Mouse (Mus musculus): Measurements from ENCODE around the gene Armc2. TPM values are rescaled to one million over a fixed set of nuclear protein-coding genes. Genes with fewer than 3 reads are reported as not detected.

Armc2 gene
- polyA plus RNA-seq (2015; fragmentation: Nextera tagmentation; extraction: Ambion mirVana), result 7.3 and 7.4 TPM in 2 replicates

DNA sequence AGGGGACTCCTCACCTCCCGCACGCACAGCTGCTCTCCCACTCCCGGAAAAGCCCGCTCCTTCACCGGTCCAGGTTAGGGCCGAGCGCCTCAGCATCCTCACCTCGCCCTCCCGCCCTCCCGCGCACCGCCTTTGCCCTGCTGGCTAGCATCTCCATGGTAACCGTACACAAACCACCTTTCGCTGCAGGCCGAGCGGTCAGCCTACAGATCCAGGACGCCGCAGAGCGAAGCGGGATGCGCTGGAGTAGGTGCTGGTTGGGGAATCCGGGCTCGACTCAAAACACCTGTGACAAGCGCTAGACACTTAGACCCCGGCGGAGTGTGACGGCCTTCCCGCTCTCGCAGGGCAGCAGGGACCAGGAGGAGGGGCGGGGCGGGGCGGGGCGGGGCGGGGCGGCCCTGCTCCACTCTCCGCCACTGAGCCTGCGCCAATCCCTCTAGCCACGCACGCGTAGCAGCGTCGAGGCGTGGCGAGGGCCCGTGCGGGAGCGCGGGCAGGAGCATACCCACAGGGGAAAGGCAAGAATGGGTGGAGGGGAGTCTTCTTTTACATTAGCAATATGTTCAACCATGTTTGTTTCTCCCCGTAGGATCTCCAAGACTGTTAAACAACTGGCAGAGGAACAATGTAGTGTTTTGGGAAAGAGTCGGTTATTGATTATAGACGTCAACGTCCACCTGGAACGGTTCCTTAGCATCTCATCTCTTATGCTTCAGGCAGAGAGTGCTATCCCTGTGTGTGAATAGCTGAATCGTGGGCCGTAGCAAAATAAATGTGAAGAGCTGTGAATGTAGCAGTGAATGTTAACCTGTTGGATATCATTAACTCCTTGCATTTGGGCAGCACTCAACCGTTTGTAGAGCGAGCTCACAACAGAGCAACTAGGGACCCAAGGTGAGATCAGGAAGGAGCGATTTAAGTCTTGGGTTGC lies at the start of gene Armc2:
Gene Armc2 (minus strand): TSS at position 427 of the 934 bp plus-strand sequence.
- 3% methylated on average over 52 of the region's 58 CpGs for WGBS
- H3K9me3 ChIP-seq (replicated peaks), result no peaks in the 10 kb centered on the region
- H3K4me3 ChIP-seq, result peak within 1 kb of the TSS; percentile 61
- no peak within 1 kb of the TSS for H3K27ac ChIP-seq
- no peaks in the 10 kb centered on the region for H3K36me3 ChIP-seq (ENCODE audit: poor library complexity, severe bottlenecking)
- peak within 1 kb of the TSS; percentile 72 for H3K4me2 ChIP-seq
- peak; percentile 99 for ATAC-seq
- H3K4me1 ChIP-seq, result peaks cover 15% of the 10 kb centered on the region
- peak within 1 kb of the TSS; percentile 66 for H3K9ac ChIP-seq
- peaks cover 11% of the 10 kb centered on the region for H3K27me3 ChIP-seq

DNA sequence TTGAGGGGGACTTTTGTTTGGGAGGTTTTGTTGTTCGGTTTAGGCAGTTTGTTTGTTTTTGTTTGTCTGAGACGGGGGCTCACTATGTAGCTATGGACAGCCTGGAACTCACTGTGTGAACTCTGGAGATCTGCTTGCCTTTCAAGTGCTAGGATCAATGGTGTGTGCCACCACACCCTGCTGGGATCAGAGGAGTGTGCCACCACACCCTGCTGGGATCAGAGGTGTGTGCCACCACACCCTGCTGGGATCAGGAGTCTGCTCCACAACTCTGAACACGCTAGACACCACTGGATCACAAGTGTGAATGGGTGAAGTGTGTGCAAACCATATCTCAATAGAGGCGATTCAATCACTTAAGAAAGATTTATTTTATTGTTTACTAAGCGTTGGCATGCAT lies 46.2 kb upstream of the Armc2 start:
- no peak overlapping the region for H3K4me2 ChIP-seq
- no peaks in the 10 kb centered on the region for H3K27me3 ChIP-seq
- no peaks in the 10 kb centered on the region for H3K9me3 ChIP-seq (replicated peaks)
- H3K27ac ChIP-seq, result no peak overlapping the region
- no peak for ATAC-seq
- H3K4me3 ChIP-seq, result no peak overlapping the region
- WGBS, result 54% methylated on average over 5 of the region's 5 CpGs
- no peaks in the 10 kb centered on the region for H3K4me1 ChIP-seq
- H3K9ac ChIP-seq, result no peak overlapping the region
- H3K36me3 ChIP-seq (ENCODE audit: poor library complexity, severe bottlenecking), result no peaks in the 10 kb centered on the region

DNA sequence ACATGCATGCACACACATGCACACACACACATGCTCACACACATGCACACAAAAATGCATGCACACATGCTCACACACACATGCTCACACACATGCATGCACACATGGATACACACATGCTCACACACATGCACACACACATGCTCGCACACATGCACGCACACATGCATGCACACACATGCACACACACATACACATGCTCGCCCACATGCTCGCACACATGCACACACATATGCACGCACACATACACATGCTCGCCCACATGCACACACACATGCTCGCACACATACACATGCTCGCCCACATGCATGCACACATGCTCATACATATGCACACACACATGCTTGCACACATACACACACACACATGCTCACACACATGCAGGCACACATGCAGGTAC lies 41.3 kb upstream of the Armc2 start:
- 94% methylated on average over 8 of the region's 8 CpGs for WGBS
- H3K36me3 ChIP-seq (ENCODE audit: poor library complexity, severe bottlenecking), result no peaks in the 10 kb centered on the region
- no peak overlapping the region for H3K9ac ChIP-seq
- H3K4me1 ChIP-seq, result no peaks in the 10 kb centered on the region; the same call in 1 of the 2 replicates
- no peak for ATAC-seq
- H3K9me3 ChIP-seq (replicated peaks), result no peaks in the 10 kb centered on the region
- no peak overlapping the region for H3K27ac ChIP-seq
- H3K27me3 ChIP-seq, result no peaks in the 10 kb centered on the region
- no peak overlapping the region for H3K4me3 ChIP-seq
- no peak overlapping the region for H3K4me2 ChIP-seq

DNA sequence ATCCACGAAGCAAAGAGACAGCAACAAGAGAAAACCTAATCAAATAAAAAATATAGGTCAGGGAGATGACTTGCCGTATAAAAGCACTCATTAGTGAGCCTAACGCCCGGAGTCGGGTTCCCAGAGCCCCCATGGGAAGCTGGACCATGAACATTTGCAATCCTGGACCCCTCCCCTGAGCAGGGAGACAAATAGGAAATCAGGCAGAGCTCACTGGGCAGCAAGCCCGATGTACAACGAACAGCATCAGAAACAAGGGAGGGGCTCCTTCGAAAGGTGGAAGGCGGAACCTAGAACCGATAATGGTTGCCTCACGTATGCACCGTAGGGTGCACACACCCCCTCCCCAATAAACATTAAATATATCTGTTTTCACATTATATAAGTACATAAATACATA lies 39.5 kb upstream of the Armc2 start:
- Histone ChIP-seq H3K27ac (no peak overlapping the region), H3K27me3 (no peaks in the 10 kb centered on the region), H3K4me2 (no peak overlapping the region), H3K9me3 (replicated peaks) (no peaks in the 10 kb centered on the region), H3K36me3 (ENCODE audit: poor library complexity, severe bottlenecking) (no peaks in the 10 kb centered on the region), H3K4me3 (no peak overlapping the region), H3K4me1 (no peaks in the 10 kb centered on the region; the same call in 1 of the 2 replicates), H3K9ac (no peak overlapping the region)
- ATAC-seq, result no peak
- WGBS, result 79% methylated on average over 12 of the region's 12 CpGs

DNA sequence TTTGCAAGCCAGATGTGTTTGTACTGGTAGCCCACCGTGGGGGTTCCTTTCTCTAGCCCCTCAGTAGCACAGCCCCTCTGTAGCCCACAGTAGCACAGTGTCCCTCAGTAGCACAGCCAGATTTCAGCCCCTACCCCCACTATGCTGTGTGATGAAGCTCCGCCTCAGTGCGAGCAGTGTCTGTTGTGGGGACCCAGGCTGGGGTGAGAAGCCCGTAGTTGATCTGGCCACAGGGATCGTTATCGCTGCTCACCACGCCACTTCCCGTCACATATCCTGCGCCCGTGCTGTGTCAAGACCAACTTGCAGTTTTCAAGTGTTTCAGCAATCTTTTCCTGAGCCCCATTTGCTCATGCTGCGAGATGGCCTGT lies 39.0 kb upstream of the Armc2 start:
- Histone ChIP-seq H3K4me1 (no peaks in the 10 kb centered on the region; the same call in 1 of the 2 replicates), H3K4me3 (no peak overlapping the region), H3K36me3 (ENCODE audit: poor library complexity, severe bottlenecking) (no peaks in the 10 kb centered on the region), H3K9ac (no peak overlapping the region), H3K4me2 (no peak overlapping the region), H3K27ac (no peak overlapping the region), H3K27me3 (no peaks in the 10 kb centered on the region), H3K9me3 (replicated peaks) (no peaks in the 10 kb centered on the region)
- ATAC-seq, result no peak
- 70% methylated on average over 11 of the region's 11 CpGs for WGBS

DNA sequence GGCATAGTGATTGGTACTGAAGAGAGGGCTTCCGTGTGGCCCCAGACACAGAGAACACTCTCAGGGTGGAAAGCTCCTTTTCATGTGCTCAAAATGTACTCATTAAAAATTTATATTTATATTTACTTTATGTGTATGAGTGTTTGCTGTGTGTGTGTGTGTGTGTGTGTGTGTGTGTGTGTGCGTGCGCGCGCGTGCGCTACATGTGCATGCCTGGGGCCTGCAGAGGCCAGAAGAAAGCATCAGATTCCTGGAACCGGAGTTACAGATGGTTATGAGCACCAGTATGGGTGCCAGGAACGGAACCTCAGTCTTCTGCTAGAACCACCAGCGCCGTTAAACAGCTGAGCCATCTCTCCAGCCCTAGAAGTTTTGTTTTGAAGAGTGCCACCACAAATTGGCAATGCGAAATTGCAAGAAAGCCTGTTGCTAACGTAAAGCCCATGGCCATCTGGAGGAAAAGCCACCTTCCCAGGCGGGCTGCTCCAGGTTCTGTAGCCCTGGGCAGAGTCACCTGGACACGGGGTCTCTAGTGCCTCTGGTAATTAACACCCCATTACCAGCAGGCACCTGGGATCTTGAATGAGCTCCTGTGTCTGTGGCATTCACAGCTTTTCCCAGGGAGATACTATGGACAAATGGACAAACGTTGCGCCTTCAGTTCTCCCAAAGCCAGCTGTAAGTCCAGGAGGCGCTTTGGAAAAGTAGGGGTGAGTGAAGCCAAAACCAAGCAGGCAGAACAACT lies 38.4 kb upstream of the Armc2 start:
- no peaks in the 10 kb centered on the region for H3K27me3 ChIP-seq
- H3K4me3 ChIP-seq, result no peak overlapping the region
- H3K4me2 ChIP-seq, result no peak overlapping the region
- H3K9me3 ChIP-seq (replicated peaks), result no peaks in the 10 kb centered on the region
- 86% methylated on average over 18 of the region's 18 CpGs for WGBS
- H3K36me3 ChIP-seq (ENCODE audit: poor library complexity, severe bottlenecking), result no peaks in the 10 kb centered on the region
- H3K4me1 ChIP-seq, result no peaks in the 10 kb centered on the region; the same call in 1 of the 2 replicates
- no peak overlapping the region for H3K9ac ChIP-seq
- no peak for ATAC-seq
- H3K27ac ChIP-seq, result no peak overlapping the region

DNA sequence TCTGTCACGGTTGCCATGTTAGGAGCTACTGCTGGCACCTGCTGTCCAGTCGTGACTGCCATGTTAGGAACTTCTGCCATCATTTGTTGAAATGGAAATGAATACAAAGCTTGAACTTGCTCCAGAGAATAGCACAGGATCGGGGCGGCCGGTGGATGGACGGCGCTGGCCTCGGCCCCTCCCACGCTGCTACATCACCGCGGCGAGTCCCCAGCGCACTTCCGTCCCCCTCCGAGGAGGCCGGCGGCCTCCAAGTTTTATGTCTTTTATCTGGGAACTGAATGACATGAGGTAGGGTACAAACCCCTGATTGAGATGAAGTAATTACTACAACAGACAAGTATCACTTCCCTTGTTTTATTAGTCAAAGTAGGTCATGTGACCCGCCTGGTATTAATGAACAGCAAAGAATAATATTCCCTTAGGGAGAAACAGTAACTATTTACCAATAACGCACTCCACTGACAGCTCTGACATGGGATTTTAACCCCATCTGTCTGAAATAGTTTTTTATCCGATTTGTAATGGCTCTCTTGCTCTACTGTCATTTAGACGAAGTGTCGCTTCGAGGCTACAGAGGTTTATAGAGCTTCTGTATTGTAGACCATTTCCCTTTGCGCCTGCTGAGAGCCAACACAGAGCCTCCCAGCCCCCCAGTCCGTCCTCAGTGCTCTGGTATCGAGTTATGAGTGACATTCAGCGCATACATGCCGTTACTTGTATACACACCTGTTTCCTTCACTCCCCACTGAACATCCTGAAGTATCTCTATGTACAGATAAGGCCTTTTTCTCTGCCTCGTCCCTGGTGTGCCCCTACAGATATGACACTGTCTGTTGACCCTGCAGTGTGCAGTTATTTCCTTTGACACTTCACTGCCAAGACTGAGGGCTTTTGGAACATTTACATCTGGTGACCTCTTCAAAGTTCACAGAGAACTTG lies 37.3 kb upstream of the Armc2 start:
- H3K4me3 ChIP-seq, result no peak overlapping the region
- WGBS, result 72% methylated on average over 29 of the region's 29 CpGs
- H3K27me3 ChIP-seq, result no peaks in the 10 kb centered on the region
- no peaks in the 10 kb centered on the region for H3K36me3 ChIP-seq (ENCODE audit: poor library complexity, severe bottlenecking)
- peak; percentile 65; the same call in 1 of the 2 replicates for ATAC-seq
- no peaks in the 10 kb centered on the region for H3K9me3 ChIP-seq (replicated peaks)
- H3K4me1 ChIP-seq, result no peaks in the 10 kb centered on the region; the same call in 1 of the 2 replicates
- no peak overlapping the region for H3K9ac ChIP-seq
- peak overlapping the region; percentile 36 for H3K4me2 ChIP-seq
- no peak overlapping the region for H3K27ac ChIP-seq

DNA sequence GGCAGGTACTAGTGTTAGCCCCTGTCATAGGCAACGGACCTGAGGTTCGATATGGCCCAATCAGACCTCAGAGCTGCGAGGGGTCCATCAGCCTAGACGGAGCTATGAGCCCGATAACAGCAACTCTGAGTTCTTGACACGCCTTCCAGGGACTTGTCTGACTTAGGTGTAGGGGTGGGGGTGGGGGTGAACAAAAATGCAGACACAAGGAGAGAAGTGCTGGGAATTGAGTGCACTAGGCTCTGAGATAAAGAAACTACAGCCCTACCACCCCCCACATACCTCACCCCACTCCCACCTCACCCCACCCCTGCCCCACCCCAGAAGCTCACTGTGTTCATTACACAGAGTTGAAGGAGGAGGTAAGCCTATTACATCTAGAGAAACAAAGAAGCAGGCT lies 32.8 kb upstream of the Armc2 start:
- Histone ChIP-seq H3K27ac (no peak overlapping the region), H3K4me1 (no peaks in the 10 kb centered on the region), H3K27me3 (no peaks in the 10 kb centered on the region), H3K36me3 (ENCODE audit: poor library complexity, severe bottlenecking) (no peaks in the 10 kb centered on the region), H3K9ac (no peak overlapping the region), H3K4me3 (no peak overlapping the region), H3K4me2 (no peak overlapping the region), H3K9me3 (replicated peaks) (no peaks in the 10 kb centered on the region)
- WGBS, result 90% methylated on average over 6 of the region's 6 CpGs
- ATAC-seq, result no peak

DNA sequence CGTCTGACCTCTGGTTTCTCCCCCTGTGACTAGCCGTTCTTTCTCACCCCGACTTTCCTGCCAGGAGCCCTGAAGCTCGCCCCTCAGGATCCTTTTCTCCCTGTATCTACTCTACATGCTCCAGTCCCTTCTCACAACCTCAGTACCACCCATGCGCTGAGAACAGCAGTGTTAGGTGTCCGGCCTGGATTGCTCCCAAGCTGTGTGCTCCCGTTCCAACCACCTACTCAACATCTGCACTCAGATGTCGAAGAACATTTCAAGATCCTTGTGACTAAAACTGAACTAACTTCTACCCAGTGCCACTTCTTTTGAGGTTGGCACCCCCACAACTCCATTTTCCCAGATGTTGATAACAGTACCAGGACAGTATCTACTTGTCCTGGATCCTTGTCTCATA lies 30.4 kb upstream of the Armc2 start:
- Histone ChIP-seq H3K4me3 (no peak overlapping the region), H3K27me3 (no peaks in the 10 kb centered on the region)
- WGBS, result 88% methylated on average over 8 of the region's 8 CpGs

DNA sequence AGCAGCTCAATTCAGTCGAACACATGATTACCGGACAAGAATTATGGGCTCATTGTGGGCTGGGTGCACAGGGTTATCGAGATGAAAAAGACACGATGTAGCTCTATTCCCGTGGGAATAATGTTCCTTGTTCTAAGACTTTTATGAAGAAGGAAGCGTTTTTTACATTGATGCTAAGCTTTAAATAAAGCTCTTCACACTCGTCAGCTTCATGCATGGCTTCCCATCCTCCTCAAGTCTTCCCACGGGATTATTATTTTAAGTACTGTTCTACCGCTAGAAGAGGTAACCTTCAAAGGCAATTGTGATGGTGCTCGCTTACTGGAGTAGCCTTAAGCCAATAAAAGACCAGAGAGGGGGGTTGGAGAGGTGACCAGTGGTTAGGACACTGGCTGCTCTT lies 26.3 kb upstream of the Armc2 start:
- H3K9me3 ChIP-seq (replicated peaks), result no peaks in the 10 kb centered on the region
- H3K4me3 ChIP-seq, result no peak overlapping the region
- 0 out of 2 replicates have a peak, but pooled peaks cover 4% of the 10 kb centered on the region for H3K4me1 ChIP-seq
- no peak for ATAC-seq
- 82% methylated on average over 10 of the region's 10 CpGs for WGBS
- no peak overlapping the region for H3K9ac ChIP-seq
- no peaks in the 10 kb centered on the region for H3K27me3 ChIP-seq
- no peak overlapping the region for H3K4me2 ChIP-seq
- H3K27ac ChIP-seq, result no peak overlapping the region
- no peaks in the 10 kb centered on the region for H3K36me3 ChIP-seq (ENCODE audit: poor library complexity, severe bottlenecking)

More for the DNA sequence above, 30.4 kb upstream of the Armc2 start:
- ATAC-seq, result no peak
- no peak overlapping the region for H3K9ac ChIP-seq
- no peak overlapping the region for H3K27ac ChIP-seq
- no peaks in the 10 kb centered on the region for H3K36me3 ChIP-seq (ENCODE audit: poor library complexity, severe bottlenecking)
- no peaks in the 10 kb centered on the region for H3K9me3 ChIP-seq (replicated peaks)
- no peak overlapping the region for H3K4me2 ChIP-seq
- H3K4me1 ChIP-seq, result no peaks in the 10 kb centered on the region

DNA sequence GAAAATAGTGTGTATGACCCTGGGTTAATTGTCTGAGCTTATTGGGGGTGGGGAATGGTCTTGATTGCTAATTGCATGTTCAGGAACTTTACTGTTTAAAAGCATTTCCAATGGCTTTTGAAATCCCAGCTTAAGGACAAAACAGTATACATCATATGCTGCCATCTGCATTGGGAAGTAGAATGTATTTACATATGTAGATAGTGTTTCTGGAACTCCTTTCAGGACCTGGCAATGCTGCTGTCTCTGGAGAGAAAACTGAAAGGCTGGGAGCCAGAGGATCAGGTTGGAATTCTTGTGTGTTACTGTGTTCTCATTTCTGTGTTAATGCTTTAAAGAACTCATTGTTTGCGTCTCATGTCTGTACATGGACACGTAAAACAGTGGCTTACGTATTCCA lies 25.1 kb upstream of the Armc2 start:
- 0 out of 2 replicates have a peak, but pooled peaks cover 4% of the 10 kb centered on the region for H3K4me1 ChIP-seq
- no peak overlapping the region for H3K4me2 ChIP-seq
- H3K9me3 ChIP-seq (replicated peaks), result no peaks in the 10 kb centered on the region

More for the DNA sequence above, 25.1 kb upstream of the Armc2 start:
- no peak overlapping the region for H3K4me3 ChIP-seq
- no peaks in the 10 kb centered on the region for H3K36me3 ChIP-seq (ENCODE audit: poor library complexity, severe bottlenecking)
- 88% methylated on average over 3 of the region's 3 CpGs for WGBS
- ATAC-seq, result no peak
- no peaks in the 10 kb centered on the region for H3K27me3 ChIP-seq
- no peak overlapping the region for H3K9ac ChIP-seq
- no peak overlapping the region for H3K27ac ChIP-seq
